Mouse (Mus musculus): Measurements from ENCODE around the gene Krt86.
A peak's percentile ranks its signal among the peaks of the same experiment; 100 is the strongest.

Gene Krt86

GRCm38 (mm10) chr15:101472952-101473528, at the start of gene Krt86:
Krt86 (plus strand) TSS chr15:101473478.
- DNase-seq (ENCODE audit: low read depth), result peak; percentile 16

- no peak for DNase-seq (ENCODE audit: low read depth)
Observed at GRCm38 (mm10) chr15:101424914-101425313, 48.4 kb upstream of the Krt86 start.

- DNase-seq (ENCODE audit: low read depth), result no peak
Observed at GRCm38 (mm10) chr15:101436611-101437010, 36.7 kb upstream of the Krt86 start.

- DNase-seq (ENCODE audit: low read depth), result no peak
Observed at GRCm38 (mm10) chr15:101438555-101438954, 34.7 kb upstream of the Krt86 start, which contains the start of gene Krt87. Krt87 (minus strand) TSS chr15:101438804.

- no peak for DNase-seq (ENCODE audit: low read depth)
Observed at GRCm38 (mm10) chr15:101440837-101441236, 32.4 kb upstream of the Krt86 start.

GRCm38 (mm10) chr15:101446572-101446971, 26.7 kb upstream of the Krt86 start:
- DNase-seq (ENCODE audit: low read depth), result no peak

- DNase-seq (ENCODE audit: low read depth), result no peak
Observed at GRCm38 (mm10) chr15:101447444-101447843, 25.8 kb upstream of the Krt86 start, which contains the start of gene Krt88. Krt88 (plus strand) TSS chr15:101447744.

GRCm38 (mm10) chr15:101453093-101453736, 20.1 kb upstream of the Krt86 start:
- DNase-seq (ENCODE audit: low read depth), result no peak

GRCm38 (mm10) chr15:101454774-101455173, 18.5 kb upstream of the Krt86 start:
- no peak for DNase-seq (ENCODE audit: low read depth)

GRCm38 (mm10) chr15:101455292-101455691, 18.0 kb upstream of the Krt86 start:
- DNase-seq (ENCODE audit: low read depth), result peak; percentile 39

GRCm38 (mm10) chr15:101455891-101456290, 17.4 kb upstream of the Krt86 start:
- DNase-seq (ENCODE audit: low read depth), result no peak

- peak; percentile 37 for DNase-seq (ENCODE audit: low read depth)
Observed at GRCm38 (mm10) chr15:101458361-101458930, 14.8 kb upstream of the Krt86 start.

GRCm38 (mm10) chr15:101459283-101459682, 14.0 kb upstream of the Krt86 start:
- DNase-seq (ENCODE audit: low read depth), result no peak

- no peak for DNase-seq (ENCODE audit: low read depth)
Observed at GRCm38 (mm10) chr15:101463651-101464050, 9.6 kb upstream of the Krt86 start, which contains the start of gene Krt81. Krt81 (minus strand) TSS chr15:101463751.

GRCm38 (mm10) chr15:101469093-101469492, 4.2 kb upstream of the Krt86 start:
- no peak for DNase-seq (ENCODE audit: low read depth)

- no peak for DNase-seq (ENCODE audit: low read depth)
Observed at GRCm38 (mm10) chr15:101479007-101479665, 5.9 kb downstream of the Krt86 start.

- DNase-seq (ENCODE audit: low read depth), result no peak
Observed at GRCm38 (mm10) chr15:101479666-101480060, 6.4 kb downstream of the Krt86 start.

GRCm38 (mm10) chr15:101482056-101482455, 8.8 kb downstream of the Krt86 start:
- no peak for DNase-seq (ENCODE audit: low read depth)

GRCm38 (mm10) chr15:101483646-101484045, 10.4 kb downstream of the Krt86 start:
- DNase-seq (ENCODE audit: low read depth), result no peak

GRCm38 (mm10) chr15:101484939-101485338, 11.7 kb downstream of the Krt86 start:
- no peak for DNase-seq (ENCODE audit: low read depth)

GRCm38 (mm10) chr15:101485911-101486635, 12.8 kb downstream of the Krt86 start:
- no peak for DNase-seq (ENCODE audit: low read depth)

- DNase-seq (ENCODE audit: low read depth), result no peak
Observed at GRCm38 (mm10) chr15:101491431-101491830, 18.2 kb downstream of the Krt86 start, which contains the start of gene Krt83. Krt83 (minus strand) TSS chr15:101491512.

Data from fibroblast of lung, adult 2 months (primary cell).